Mouse (Mus musculus): ENCODE results near the gene Krtap11-1.

GRCm38 (mm10) chr16:89537349-89537748 is 33.6 kb downstream of the Krtap11-1 start:
- TF ChIP-seq POLR2A (IDR thresholded peaks at IDR 0.05; ENCODE audit: low read depth, low read length) (no peak), CTCF (conservative IDR thresholded peaks at IDR 0.05; ENCODE audit: insufficient read depth, insufficient read length, low read depth, low read length) (no peak)

All from kidney, adult 2 months (tissue).